ENCODE assay signal across 16 mouse cellular contexts in the genomic region with DNA sequence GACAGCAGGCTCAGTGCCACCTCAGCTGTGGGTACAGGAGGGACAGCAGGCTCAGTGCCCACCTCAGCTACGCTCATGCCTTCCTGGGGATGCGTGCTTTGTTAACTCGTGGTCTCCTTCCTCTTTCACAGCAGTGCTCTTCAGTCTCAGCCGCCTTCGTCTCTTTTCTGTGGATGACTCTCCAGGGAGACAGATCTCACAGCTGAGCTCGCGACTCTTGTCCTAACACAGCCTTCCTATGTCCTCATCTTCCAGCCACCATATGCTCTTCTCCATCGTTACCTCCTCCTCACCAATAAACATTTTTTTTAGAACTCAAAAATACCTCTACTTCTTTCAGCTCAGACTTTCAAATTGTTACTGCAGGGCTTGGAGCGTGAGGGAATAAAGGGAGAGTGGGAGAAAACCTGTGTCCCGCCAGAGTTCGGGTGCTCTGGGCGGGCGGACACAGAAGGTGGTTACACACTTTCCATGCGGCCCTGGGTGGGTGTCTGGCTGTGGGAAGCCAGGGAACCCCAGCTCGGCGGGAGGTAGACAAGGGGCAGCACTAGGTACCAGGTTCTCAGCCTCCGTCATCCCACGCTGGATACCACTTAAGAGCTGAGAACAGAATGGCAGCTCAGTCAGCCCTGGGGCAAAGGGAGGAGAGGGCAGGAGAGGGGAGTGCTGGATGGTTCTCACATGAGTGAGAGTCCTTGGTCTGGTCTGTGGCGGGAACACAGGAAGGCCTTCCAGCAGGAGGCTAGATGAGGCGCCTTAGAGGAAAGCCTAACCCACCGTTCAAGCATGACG.
"Had no signal": no experiment of that assay in that cellular context is flagged by ENCODE, and none has a peak within 500 bp of the region (broad histone marks: within the 10 kb centered on the region; RNA-seq: fewer than 3 reads in every experiment).

No protein-coding gene starts in this region.

- H3K9ac ChIP-seq: limb, embryonic 15.5 days; liver, embryonic 13.5 days; liver, postnatal 0 days; lung, embryonic 15.5 days; neural tube, embryonic 13.5 days; stomach, embryonic 15.5 days had no signal

- H3K27me3 ChIP-seq: limb, embryonic 15.5 days; liver, embryonic 13.5 days; lung, embryonic 15.5 days; neural tube, embryonic 13.5 days; stomach, embryonic 15.5 days had no signal

- H3K4me2 ChIP-seq: limb, embryonic 15.5 days; liver, embryonic 13.5 days; lung, embryonic 15.5 days; neural tube, embryonic 13.5 days; stomach, embryonic 15.5 days had no signal

- H3K36me3 ChIP-seq: liver, embryonic 13.5 days had no signal

- H3K4me1 ChIP-seq: limb, embryonic 15.5 days; liver, embryonic 13.5 days; neural tube, embryonic 13.5 days; stomach, embryonic 15.5 days had no signal

- H3K27ac ChIP-seq: layer of hippocampus, adult 2 months; limb, embryonic 15.5 days; liver, embryonic 13.5 days; lung, embryonic 15.5 days; midbrain, embryonic 10.5 days; neural tube, embryonic 13.5 days; stomach, embryonic 15.5 days had no signal

- DNase-seq: kidney, adult 8-10 months; kidney, postnatal 10 days; kidney, postnatal 4 days; left cerebral cortex, postnatal 4 days; liver, embryonic 13.5 days; liver, postnatal 0 days; lung, postnatal 14 days; midbrain, embryonic 14.5 days; right cerebral cortex, postnatal 14 days; thymus, postnatal 4 days had no signal

- ATAC-seq: liver, postnatal 0 days had no signal

- H3K9me3 ChIP-seq: limb, embryonic 15.5 days; liver, embryonic 13.5 days; lung, embryonic 15.5 days; midbrain, embryonic 10.5 days; neural tube, embryonic 13.5 days; stomach, embryonic 15.5 days had no signal

- H3K4me3 ChIP-seq: layer of hippocampus, adult 2 months; limb, embryonic 15.5 days; liver, embryonic 13.5 days; lung, embryonic 15.5 days; midbrain, embryonic 10.5 days; neural tube, embryonic 13.5 days; stomach, embryonic 15.5 days had no signal
